Mouse (Mus musculus): Measurements from ENCODE around the gene Brdt. TPM values are rescaled to one million over a fixed set of nuclear protein-coding genes. Genes with fewer than 3 reads are reported as not detected.

Brdt gene
- total and polyA plus RNA-seq, 2 experiments from 2014 or later: 3.8 to 4.8 TPM

- ATAC-seq: no peak
- H3K27ac ChIP-seq: no peak overlapping the region
- 0 out of 2 replicates have a peak, but pooled peaks cover 3% of the 10 kb centered on the region for H3K4me1 ChIP-seq (ENCODE audit: insufficient read depth, low read length)
- H3K4me3 ChIP-seq (ENCODE audit: low read length): no peak overlapping the region
- no peak for TF ChIP-seq CTCF (IDR thresholded peaks at IDR 0.05; ENCODE audit: low read depth)
- no peaks in the 10 kb centered on the region for H3K36me3 ChIP-seq (ENCODE audit: insufficient read depth, low read length)
- peak; percentile 56 for DNase-seq (ENCODE audit: low spot score)
- H3K27me3 ChIP-seq (ENCODE audit: insufficient read depth, low read length): no peaks in the 10 kb centered on the region
- 36% methylated on average over 9 of the region's 9 CpGs for WGBS
- no peak overlapping the region for H3K9ac ChIP-seq (replicated peaks; ENCODE audit: low read length)
- H3K9me3 ChIP-seq (ENCODE audit: low read length): no peaks in the 10 kb centered on the region
- no peak overlapping the region for H3K4me2 ChIP-seq (ENCODE audit: low read depth, low read length)
Measured at GRCm38 (mm10) chr5:107296512-107297322, 34.2 kb upstream of the Brdt start.

- Histone ChIP-seq H3K36me3 (ENCODE audit: insufficient read depth, low read length) (no peaks in the 10 kb centered on the region), H3K4me3 (ENCODE audit: low read length) (no peak overlapping the region), H3K4me1 (ENCODE audit: insufficient read depth, low read length) (0 out of 2 replicates have a peak, but pooled peaks cover 3% of the 10 kb centered on the region), H3K9me3 (ENCODE audit: low read length) (no peaks in the 10 kb centered on the region), H3K9ac (replicated peaks; ENCODE audit: low read length) (no peak overlapping the region), H3K27me3 (ENCODE audit: insufficient read depth, low read length) (no peaks in the 10 kb centered on the region), H3K27ac (no peak overlapping the region), H3K4me2 (ENCODE audit: low read depth, low read length) (no peak overlapping the region)
- ATAC-seq (no peak), DNase-seq (ENCODE audit: low spot score) (no peak)
- 81% methylated on average over 11 of the region's 11 CpGs for WGBS
- no peak for TF ChIP-seq CTCF (IDR thresholded peaks at IDR 0.05; ENCODE audit: low read depth)
Measured at GRCm38 (mm10) chr5:107298854-107299253, 32.1 kb upstream of the Brdt start.

GRCm38 (mm10) chr5:107303350-107303861 is 27.6 kb upstream of the Brdt start:
- WGBS: 55% methylated on average over 11 of the region's 11 CpGs
- no peak for TF ChIP-seq CTCF (IDR thresholded peaks at IDR 0.05; ENCODE audit: low read depth)

GRCm38 (mm10) chr5:107304117-107304825 is 26.7 kb upstream of the Brdt start:
- no peak overlapping the region for H3K27ac ChIP-seq
- H3K9me3 ChIP-seq (ENCODE audit: low read length): no peaks in the 10 kb centered on the region
- H3K4me2 ChIP-seq (ENCODE audit: low read depth, low read length): no peak overlapping the region
- 76% methylated on average over 13 of the region's 13 CpGs for WGBS
- no peak for TF ChIP-seq CTCF (IDR thresholded peaks at IDR 0.05; ENCODE audit: low read depth)
- H3K4me3 ChIP-seq (ENCODE audit: low read length): no peak overlapping the region
- no peaks in the 10 kb centered on the region for H3K27me3 ChIP-seq (ENCODE audit: insufficient read depth, low read length)
- no peak for ATAC-seq
- no peaks in the 10 kb centered on the region for H3K4me1 ChIP-seq (ENCODE audit: insufficient read depth, low read length)
- no peak overlapping the region for H3K9ac ChIP-seq (replicated peaks; ENCODE audit: low read length)
- no peak for DNase-seq (ENCODE audit: low spot score)
- H3K36me3 ChIP-seq (ENCODE audit: insufficient read depth, low read length): no peaks in the 10 kb centered on the region

More at GRCm38 (mm10) chr5:107303350-107303861, 27.6 kb upstream of the Brdt start:
- no peak overlapping the region for H3K4me3 ChIP-seq (ENCODE audit: low read length)
- H3K36me3 ChIP-seq (ENCODE audit: insufficient read depth, low read length): no peaks in the 10 kb centered on the region
- no peaks in the 10 kb centered on the region for H3K9me3 ChIP-seq (ENCODE audit: low read length)
- no peak overlapping the region for H3K27ac ChIP-seq
- H3K4me2 ChIP-seq (ENCODE audit: low read depth, low read length): 0 out of 2 replicates have a peak overlapping the region, but pooled peaks have one; percentile 7
- no peaks in the 10 kb centered on the region for H3K4me1 ChIP-seq (ENCODE audit: insufficient read depth, low read length)
- DNase-seq (ENCODE audit: low spot score): no peak
- H3K9ac ChIP-seq (replicated peaks; ENCODE audit: low read length): no peak overlapping the region
- H3K27me3 ChIP-seq (ENCODE audit: insufficient read depth, low read length): no peaks in the 10 kb centered on the region
- no peak for ATAC-seq

- Histone ChIP-seq H3K4me2 (ENCODE audit: low read depth, low read length) (no peak overlapping the region), H3K9me3 (ENCODE audit: low read length) (no peaks in the 10 kb centered on the region), H3K36me3 (ENCODE audit: insufficient read depth, low read length) (no peaks in the 10 kb centered on the region), H3K9ac (replicated peaks; ENCODE audit: low read length) (no peak overlapping the region), H3K27ac (no peak overlapping the region), H3K27me3 (ENCODE audit: insufficient read depth, low read length) (no peaks in the 10 kb centered on the region), H3K4me3 (ENCODE audit: low read length) (no peak overlapping the region), H3K4me1 (ENCODE audit: insufficient read depth, low read length) (no peaks in the 10 kb centered on the region)
- TF ChIP-seq CTCF (IDR thresholded peaks at IDR 0.05; ENCODE audit: low read depth): no peak
- 80% methylated on average over 4 of the region's 4 CpGs for WGBS
- ATAC-seq (no peak), DNase-seq (ENCODE audit: low spot score) (no peak)
Measured at GRCm38 (mm10) chr5:107307432-107307831, 23.5 kb upstream of the Brdt start.

- no peak overlapping the region for H3K4me2 ChIP-seq (ENCODE audit: low read depth, low read length)
- no peak for DNase-seq (ENCODE audit: low spot score)
- no peak for ATAC-seq
- H3K9ac ChIP-seq (replicated peaks; ENCODE audit: low read length): no peak overlapping the region
- no peaks in the 10 kb centered on the region for H3K36me3 ChIP-seq (ENCODE audit: insufficient read depth, low read length)
- H3K27ac ChIP-seq: no peak overlapping the region
- H3K4me1 ChIP-seq (ENCODE audit: insufficient read depth, low read length): no peaks in the 10 kb centered on the region
- H3K4me3 ChIP-seq (ENCODE audit: low read length): no peak overlapping the region
- no peaks in the 10 kb centered on the region for H3K27me3 ChIP-seq (ENCODE audit: insufficient read depth, low read length)
- H3K9me3 ChIP-seq (ENCODE audit: low read length): no peaks in the 10 kb centered on the region
- WGBS: 91% methylated on average over 7 of the region's 7 CpGs
- no peak for TF ChIP-seq CTCF (IDR thresholded peaks at IDR 0.05; ENCODE audit: low read depth)
Measured at GRCm38 (mm10) chr5:107317141-107317540, 13.8 kb upstream of the Brdt start.
